Mouse (Mus musculus) urinary bladder, adult 2 months (tissue): ENCODE results near the gene Gpr146. TPM values are rescaled to one million over a fixed set of nuclear protein-coding genes. Genes with fewer than 3 reads are reported as not detected.

Source experiments
- DNase-seq: peaks from one replicate; pipeline ENCODE4 v3.0.0; 2022; ENCODE audit warnings: low spot score
- polyA plus RNA-seq: library from polyadenylated mRNA; depleted of rRNA; stranded (reverse); fragments of >200 nt; gene quantifications from 2 replicates; pipeline ENCODE4 v1.2.3, GENCODE M21; 2012; rRNA removed

The Gpr146 gene
- polyA plus RNA-seq, 1 experiment: 16.4 TPM

GRCm38 (mm10) chr5:139427989-139428388, 50.5 kb downstream of the Gpr146 start:
- DNase-seq: no peak

DNA sequence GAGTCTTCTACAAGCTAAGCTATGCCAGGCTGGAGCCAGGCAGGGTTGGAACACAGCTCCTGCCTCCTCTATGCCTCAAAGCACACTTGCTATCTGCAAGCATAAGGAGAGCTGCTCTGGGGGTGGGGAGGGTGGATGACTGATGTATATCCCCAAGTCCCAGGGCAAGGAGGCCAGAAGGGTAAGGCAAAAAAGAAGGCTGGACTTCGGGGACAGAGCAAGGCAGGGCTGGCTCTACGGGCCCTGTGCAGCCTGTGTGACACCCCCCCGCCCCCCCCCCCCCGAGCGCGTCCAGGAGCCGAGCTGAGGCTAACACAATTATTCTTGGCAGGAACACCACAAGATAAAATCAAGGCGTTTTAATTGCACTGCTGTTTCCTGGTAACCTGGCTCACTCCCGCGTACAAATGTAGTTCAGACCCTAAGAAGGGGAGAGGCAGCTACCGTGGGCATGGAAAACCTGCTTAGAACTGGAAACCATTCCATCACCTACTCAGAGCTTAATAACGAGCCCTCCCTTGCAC, 52.4 kb downstream of the Gpr146 start:
- DNase-seq: no peak

DNA sequence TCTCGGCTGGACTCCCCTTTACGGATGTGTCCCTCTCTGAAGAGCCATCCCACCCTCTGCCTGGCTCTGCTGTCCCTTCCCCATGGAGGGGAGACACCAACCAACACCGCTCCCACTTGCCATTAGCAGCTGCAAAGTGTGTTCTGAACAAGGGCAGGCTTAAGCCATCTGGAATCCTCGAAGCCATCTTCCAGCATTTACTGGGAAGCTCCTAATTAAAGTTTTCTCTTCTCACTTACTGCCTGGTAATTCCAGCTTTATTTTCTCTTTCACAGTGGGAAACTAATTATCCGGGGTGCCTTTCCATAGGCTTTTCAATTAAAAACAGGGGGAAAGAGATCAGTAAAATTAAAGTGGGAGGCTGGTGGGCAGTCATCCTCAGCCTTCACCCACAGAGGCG, 54.8 kb downstream of the Gpr146 start:
- DNase-seq: no peak

DNA sequence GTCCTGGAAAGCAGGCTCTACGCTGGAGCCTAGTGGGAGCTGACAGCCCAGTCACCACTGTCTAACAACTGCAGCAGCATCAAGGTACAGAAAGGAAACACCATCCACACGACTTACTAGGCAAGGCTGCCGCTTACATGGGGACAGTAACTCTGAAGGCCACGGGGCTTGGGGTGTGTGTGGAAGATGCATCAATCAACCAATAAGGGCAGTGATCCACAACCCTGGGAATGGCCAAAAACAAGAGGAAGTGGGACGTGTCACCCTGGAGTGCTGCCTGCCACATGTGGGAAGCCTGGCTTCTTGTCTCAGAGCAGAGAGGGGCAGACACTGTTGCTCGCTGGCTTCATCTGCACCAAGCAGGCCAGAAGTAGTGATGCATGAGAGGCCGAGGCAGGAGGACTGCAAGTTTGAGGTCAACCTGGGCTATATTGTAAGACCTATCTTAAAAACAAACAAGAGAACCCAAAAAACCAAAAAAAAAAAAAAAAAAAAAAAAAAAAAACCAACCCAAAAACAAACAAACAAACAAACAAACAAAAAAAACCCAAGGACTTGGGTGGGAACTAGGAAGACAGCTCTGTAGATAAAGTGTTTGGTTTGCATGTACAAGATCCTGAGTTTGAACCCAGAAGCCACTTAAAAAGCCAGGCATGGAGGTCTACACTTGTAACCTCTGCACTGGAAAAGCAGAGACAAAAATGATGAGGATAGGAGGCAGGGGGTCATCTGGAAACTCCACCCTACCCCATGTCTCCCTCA, 55.4 kb downstream of the Gpr146 start:
- DNase-seq: no peak

DNA sequence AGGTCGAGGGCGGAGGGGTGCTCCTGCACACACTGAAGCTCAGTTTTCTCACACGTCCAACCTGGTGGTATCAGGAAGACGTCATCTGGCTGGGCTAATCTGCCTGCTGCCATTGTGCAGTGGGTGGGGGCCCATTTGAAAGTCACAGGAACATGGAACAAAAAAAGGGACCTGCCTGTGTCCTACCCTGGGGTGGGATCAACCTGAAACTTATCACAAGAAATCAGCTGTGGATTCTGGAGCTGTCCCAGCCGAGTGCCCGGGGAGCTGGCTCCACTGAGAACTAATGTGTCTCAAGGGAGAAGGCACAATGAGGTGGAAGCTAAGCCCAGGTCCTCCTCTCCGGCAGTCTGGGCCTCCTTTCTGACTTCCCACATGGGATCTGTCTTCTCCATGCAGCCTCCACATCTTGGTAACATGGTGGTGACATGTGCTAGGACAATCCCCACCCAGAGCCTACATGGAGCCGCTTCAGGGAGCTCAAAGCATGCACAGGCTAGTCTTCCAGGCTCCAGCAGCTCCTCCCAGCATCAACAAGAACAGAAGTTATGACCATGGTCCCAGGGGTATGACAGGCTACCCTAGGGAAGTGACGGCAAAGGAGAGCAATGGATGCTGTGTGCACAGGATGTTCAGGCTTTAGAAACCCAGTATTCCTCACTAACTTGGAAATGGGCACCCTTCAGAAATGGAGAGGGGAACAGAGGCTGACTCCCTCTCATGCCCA, 56.5 kb downstream of the Gpr146 start:
- no peak for DNase-seq

DNA sequence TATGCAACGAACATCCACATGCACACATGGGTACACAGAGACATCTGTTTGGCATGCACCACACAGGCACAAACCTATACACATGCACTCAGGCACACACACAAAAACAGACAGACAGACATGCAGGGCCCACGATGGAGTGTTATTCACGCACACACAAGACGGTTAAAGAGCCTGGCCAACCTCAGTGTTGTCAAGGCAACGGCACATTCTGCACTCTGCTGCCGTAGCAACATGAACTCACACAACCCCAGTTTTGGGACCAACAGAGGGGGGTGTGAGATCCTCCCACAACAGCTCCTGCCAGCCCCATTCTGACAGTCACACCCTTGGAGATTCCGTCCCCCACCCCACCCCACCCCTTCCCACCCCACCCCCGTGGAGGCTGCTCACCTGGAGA, 57.4 kb downstream of the Gpr146 start:
- no peak for DNase-seq

- no peak for DNase-seq
Measured at GRCm38 (mm10) chr5:139437769-139438168, 60.3 kb downstream of the Gpr146 start.

DNA sequence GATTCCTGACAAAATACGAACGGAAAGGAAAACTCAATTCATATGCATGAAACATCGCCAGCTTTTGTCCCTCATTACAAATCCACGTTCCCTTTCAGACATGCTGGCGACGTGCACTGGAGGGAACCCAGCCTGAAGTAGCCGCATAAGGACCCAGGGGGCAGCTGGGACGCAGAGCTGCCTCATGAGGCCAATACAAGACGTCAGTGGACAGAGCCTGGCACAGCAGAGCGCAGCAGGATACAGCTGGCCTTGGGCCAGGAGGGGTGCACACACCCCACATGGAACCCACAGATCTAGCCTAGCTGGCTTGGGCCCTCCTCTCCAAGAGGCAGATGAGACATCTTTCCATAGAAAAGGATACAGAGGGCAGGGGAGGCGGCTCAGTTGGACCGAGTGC, 60.9 kb downstream of the Gpr146 start:
- DNase-seq: no peak

DNA sequence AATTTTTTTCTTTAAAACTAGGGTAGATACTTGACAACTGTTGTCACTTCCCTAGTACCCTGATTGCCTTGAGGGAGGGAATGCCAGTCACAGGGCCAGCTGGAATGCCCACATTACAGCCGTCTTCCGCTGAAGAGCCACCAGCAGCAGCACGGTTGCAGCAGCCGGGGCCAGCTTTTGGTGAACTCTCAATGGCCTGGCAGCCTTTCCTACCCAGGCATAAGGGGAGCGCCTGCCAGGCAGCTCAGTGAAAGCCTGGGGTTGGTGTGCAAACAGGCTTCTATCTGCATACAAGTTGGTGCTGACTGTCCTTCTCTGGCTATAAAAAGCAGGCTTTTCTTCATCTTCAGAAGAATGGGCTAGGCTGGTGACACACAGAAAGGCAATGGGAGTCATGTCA, 63.0 kb downstream of the Gpr146 start:
- no peak for DNase-seq

DNA sequence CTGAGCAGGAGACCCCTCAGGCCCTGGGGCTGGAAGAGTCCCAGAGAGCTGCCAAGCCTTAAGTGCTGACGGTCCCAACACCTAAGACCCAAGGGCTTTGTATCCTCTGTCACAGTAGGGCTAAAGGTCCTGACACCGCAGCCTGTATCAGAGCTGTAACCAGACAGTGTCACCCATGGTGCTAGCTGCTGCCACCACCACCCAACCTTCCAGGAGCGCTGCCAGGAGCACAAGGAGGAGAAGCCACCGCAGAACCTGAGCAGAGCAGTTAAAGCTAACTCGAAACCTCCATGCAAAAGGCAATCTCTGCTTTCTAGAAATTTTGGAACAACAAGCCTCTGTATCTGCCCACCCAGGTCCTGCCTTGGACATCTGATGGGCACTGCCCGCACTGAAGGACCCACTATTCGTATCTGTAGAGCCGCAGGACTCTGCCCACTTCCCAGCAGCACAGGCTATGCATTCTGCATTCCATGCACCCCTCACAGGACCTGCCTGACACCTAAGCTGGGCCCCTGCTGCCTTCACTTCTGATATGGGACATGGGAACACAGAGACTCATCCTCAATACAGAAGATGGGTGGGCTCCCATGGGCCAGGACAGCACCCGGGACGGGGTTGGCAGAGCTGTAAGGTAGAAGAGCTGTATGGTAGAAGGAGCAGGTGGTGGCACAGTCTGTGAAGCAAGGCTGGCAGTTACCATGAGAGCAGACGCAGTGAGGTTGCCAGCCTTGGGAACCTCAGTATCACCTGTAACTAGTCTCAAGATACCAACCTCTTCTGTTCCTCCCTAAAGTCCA, 63.6 kb downstream of the Gpr146 start:
- no peak for DNase-seq

GRCm38 (mm10) chr5:139441726-139442018, 64.2 kb downstream of the Gpr146 start:
- no peak for DNase-seq

- DNase-seq: no peak
Measured at GRCm38 (mm10) chr5:139442428-139442827, 64.9 kb downstream of the Gpr146 start.

DNA sequence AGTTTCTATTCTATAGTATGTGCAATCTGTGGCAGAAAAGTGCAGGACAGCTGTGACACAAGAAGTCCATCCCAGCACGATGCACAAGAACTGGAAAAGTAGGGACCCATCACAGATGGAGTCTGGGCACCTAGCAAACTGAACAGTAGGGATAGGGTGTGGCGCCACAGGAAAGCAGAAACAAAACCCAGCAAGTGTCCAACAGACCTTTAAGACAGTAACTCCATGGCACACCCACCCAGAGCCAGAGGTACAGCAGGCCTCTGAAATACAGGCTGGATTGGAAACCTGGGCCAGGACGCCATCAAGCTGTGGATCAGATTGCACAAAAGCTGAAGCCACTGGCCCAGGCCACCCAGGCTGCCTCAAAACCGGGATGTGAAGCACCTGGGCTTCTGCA, 65.5 kb downstream of the Gpr146 start:
- no peak for DNase-seq

- DNase-seq: no peak
Measured at GRCm38 (mm10) chr5:139445258-139445657, 67.8 kb downstream of the Gpr146 start.

Other genes starting within 250 kb of the Gpr146 start
- 15.0 and 17.8 TPM in 2 replicates for gene Prkar1b, start 227.7 kb upstream of the Gpr146 start, polyA plus RNA-seq
- gene Dnaaf5, start 227.5 kb upstream of the Gpr146 start, polyA plus RNA-seq: 8.0 and 11.7 TPM in 2 replicates
- 91.7 and 94.4 TPM in 2 replicates for gene Sun1, start 177.1 kb upstream of the Gpr146 start, polyA plus RNA-seq
- 90.8 and 107 TPM in 2 replicates for gene Get4, start 125.4 kb upstream of the Gpr146 start, polyA plus RNA-seq
- gene Adap1, start 52.1 kb upstream of the Gpr146 start, polyA plus RNA-seq: 45.4 and 46.6 TPM in 2 replicates
- gene Cox19, start 26.3 kb upstream of the Gpr146 start, polyA plus RNA-seq: 45.3 and 52.4 TPM in 2 replicates
- gene Cyp2w1, start 25.1 kb upstream of the Gpr146 start, polyA plus RNA-seq: not detected in 2 replicates
- 0.65 and 0.96 TPM in 2 replicates for gene C130050O18Rik, start 27.6 kb downstream of the Gpr146 start, polyA plus RNA-seq
- gene Gper1, start 45.5 kb downstream of the Gpr146 start, polyA plus RNA-seq: 0.96 and 1.5 TPM in 2 replicates
- 13.7 and 13.9 TPM in 2 replicates for gene 3110082I17Rik, start 82.8 kb downstream of the Gpr146 start, polyA plus RNA-seq
- gene Zfand2a, start 106.9 kb downstream of the Gpr146 start, polyA plus RNA-seq: 19.1 and 22.4 TPM in 2 replicates
- not detected in 2 replicates for gene Uncx, start 165.8 kb downstream of the Gpr146 start, polyA plus RNA-seq